Mouse (Mus musculus) layer of hippocampus, adult 11-12 months (tissue): ENCODE results near the gene Trim10.

ENCODE experiments used
- DNase-seq: peaks from one replicate; pipeline ENCODE4 v3.0.0; 2022; ENCODE audit warnings: low spot score

Trim10 gene

GRCm38 (mm10) chr17:36869284-36869954 lies at the start of gene Trim10:
Gene Trim10, plus strand, starts transcription at chr17:36869574.
- DNase-seq = no peak

- DNase-seq = peak; percentile 66
Measured at GRCm38 (mm10) chr17:36824005-36824404, 45.4 kb upstream of the Trim10 start.

GRCm38 (mm10) chr17:36825525-36825924 lies 43.8 kb upstream of the Trim10 start:
- no peak for DNase-seq

GRCm38 (mm10) chr17:36826002-36826401 lies 43.4 kb upstream of the Trim10 start:
- DNase-seq = peak; percentile 92

- no peak for DNase-seq
Measured at GRCm38 (mm10) chr17:36828488-36828887, 40.9 kb upstream of the Trim10 start.

- DNase-seq = no peak
Measured at GRCm38 (mm10) chr17:36830470-36830869, 38.9 kb upstream of the Trim10 start.

- no peak for DNase-seq
Measured at GRCm38 (mm10) chr17:36832694-36833093, 36.7 kb upstream of the Trim10 start.

- DNase-seq = peak; percentile 62
Measured at GRCm38 (mm10) chr17:36835591-36836426, 33.6 kb upstream of the Trim10 start.

GRCm38 (mm10) chr17:36836427-36836812 lies 33.0 kb upstream of the Trim10 start:
- no peak for DNase-seq

GRCm38 (mm10) chr17:36836874-36837647 lies 32.3 kb upstream of the Trim10 start, which contains the start of gene Trim26:
Gene Trim26, plus strand, starts transcription at chr17:36837134.
- peak; percentile 98 for DNase-seq

GRCm38 (mm10) chr17:36839001-36839400 lies 30.4 kb upstream of the Trim10 start:
- DNase-seq = no peak

GRCm38 (mm10) chr17:36839931-36840330 lies 29.4 kb upstream of the Trim10 start:
- no peak for DNase-seq

- DNase-seq = no peak
Measured at GRCm38 (mm10) chr17:36840961-36841445, 28.4 kb upstream of the Trim10 start.

GRCm38 (mm10) chr17:36843696-36844095 lies 25.7 kb upstream of the Trim10 start:
- no peak for DNase-seq

GRCm38 (mm10) chr17:36844286-36844719 lies 25.1 kb upstream of the Trim10 start:
- DNase-seq = no peak

- no peak for DNase-seq
Measured at GRCm38 (mm10) chr17:36844725-36845124, 24.6 kb upstream of the Trim10 start.

GRCm38 (mm10) chr17:36848911-36849310 lies 20.5 kb upstream of the Trim10 start:
- no peak for DNase-seq

- no peak for DNase-seq
Measured at GRCm38 (mm10) chr17:36849992-36850391, 19.4 kb upstream of the Trim10 start.

GRCm38 (mm10) chr17:36851200-36851599 lies 18.2 kb upstream of the Trim10 start:
- DNase-seq = no peak

- no peak for DNase-seq
Measured at GRCm38 (mm10) chr17:36851627-36852026, 17.7 kb upstream of the Trim10 start.

- DNase-seq = no peak
Measured at GRCm38 (mm10) chr17:36855484-36855883, 13.9 kb upstream of the Trim10 start.

- no peak for DNase-seq
Measured at GRCm38 (mm10) chr17:36856236-36856635, 13.1 kb upstream of the Trim10 start.
